Mouse (Mus musculus) bone marrow macrophage, adult 2 months (primary cell): ENCODE measurements at regions not wholly inside any gene's neighbourhood (a gene's known extent, or its start where the extent isn't known, plus 50 kb on each side); places are given as distances from the start of the nearest gene placed in this dataset.

Experiments
- CTCF ChIP-seq: IDR thresholded peaks from 2 replicates; pipeline ENCODE4 v1.5.1; 2012; ENCODE audit warnings: low read depth, mild to moderate bottlenecking, low read length, moderate library complexity
- POLR2A ChIP-seq: IDR thresholded peaks from 2 replicates; pipeline ENCODE4 v1.6.1; 2012; ENCODE audit warnings: mild to moderate bottlenecking, low read depth, low read length, borderline replicate concordance

GRCm38 (mm10) chr9:52356549-52356948 lies 188.2 kb upstream of the Zc3h12c start:
- TF ChIP-seq CTCF (no peak), POLR2A (no peak)
